Mouse (Mus musculus) cerebellum, adult 11-12 months (tissue): ENCODE data around the gene Olfr1362.

Experiments
- DNase-seq: peaks from one replicate; pipeline ENCODE4 v3.0.0; 2022

Olfr1362 gene

GRCm38 (mm10) chr13:21613922-21614321 lies at the start of gene Olfr1362:
TSS of gene Olfr1362 (minus strand) at chr13:21614022.
- DNase-seq: no peak

GRCm38 (mm10) chr13:21663286-21663685 lies 49.5 kb upstream of the Olfr1362 start, which contains the start of gene Olfr1361:
TSS of gene Olfr1361 (minus strand) at chr13:21663386.
- DNase-seq: no peak

GRCm38 (mm10) chr13:21642418-21642817 lies 28.6 kb upstream of the Olfr1362 start, which contains the start of gene Olfr11:
TSS of gene Olfr11 (minus strand) at chr13:21642518.
- DNase-seq: no peak

- no peak for DNase-seq
Observed at GRCm38 (mm10) chr13:21591618-21592017, 22.2 kb downstream of the Olfr1362 start.

GRCm38 (mm10) chr13:21581659-21582058 lies 32.2 kb downstream of the Olfr1362 start, which contains the start of gene Olfr1364:
TSS of gene Olfr1364 (minus strand) at chr13:21581759.
- DNase-seq: no peak
